Mouse (Mus musculus): ENCODE data around the gene Muc13.

Gene Muc13

GRCm38 (mm10) chr16:33793846-33794791 is at the start of gene Muc13:
Muc13 (plus strand) TSS chr16:33794037.
- DNase-seq (ENCODE audit: low read depth, low spot score) = no peak

- no peak for DNase-seq (ENCODE audit: low read depth, low spot score)
Measured at GRCm38 (mm10) chr16:33744622-33745419, 49.0 kb upstream of the Muc13 start.

- DNase-seq (ENCODE audit: low read depth, low spot score) = no peak
Measured at GRCm38 (mm10) chr16:33745457-33745856, 48.4 kb upstream of the Muc13 start.

GRCm38 (mm10) chr16:33746074-33746676 is 47.7 kb upstream of the Muc13 start:
- no peak for DNase-seq (ENCODE audit: low read depth, low spot score)

- no peak for DNase-seq (ENCODE audit: low read depth, low spot score)
Measured at GRCm38 (mm10) chr16:33747346-33747954, 46.4 kb upstream of the Muc13 start.

DNA sequence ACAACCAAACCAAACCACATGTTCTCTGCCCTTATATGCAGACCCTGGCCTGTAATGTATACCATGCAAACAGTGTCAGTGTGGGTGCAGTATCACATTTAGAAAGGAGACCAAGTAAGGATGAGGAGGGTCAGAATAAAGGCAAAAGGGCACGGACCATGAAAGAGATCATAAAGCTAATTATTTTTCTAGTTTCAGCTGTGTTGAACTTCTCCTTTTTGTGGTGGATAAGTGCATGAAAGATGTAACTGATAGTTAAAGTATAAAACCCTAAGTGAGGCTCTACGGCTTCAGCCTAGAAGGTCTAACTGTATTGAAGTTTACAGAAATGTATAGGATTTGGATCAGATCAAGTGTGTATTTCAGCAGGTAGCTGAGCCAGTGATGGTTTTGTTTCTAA is 45.8 kb upstream of the Muc13 start:
- no peak for DNase-seq (ENCODE audit: low read depth, low spot score)

DNA sequence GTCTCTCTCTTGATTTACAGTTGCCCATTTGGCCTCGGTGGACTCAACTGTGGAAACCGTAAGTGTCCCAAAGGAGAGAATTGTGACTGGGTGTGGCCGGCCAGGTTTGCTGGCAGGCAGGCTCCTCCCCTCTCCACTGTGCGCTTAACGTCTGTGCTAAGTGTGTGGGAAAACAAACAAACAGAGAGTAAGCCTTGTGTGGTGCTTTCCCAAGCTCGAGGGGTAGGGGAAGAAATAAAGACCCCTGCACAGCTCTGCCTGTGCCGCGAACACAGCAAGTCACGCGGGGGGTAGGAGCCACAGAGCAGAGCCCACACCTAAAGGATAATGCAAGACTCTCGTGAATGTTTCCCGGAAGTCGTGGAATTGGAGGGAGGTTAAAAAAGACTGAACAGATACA is 42.7 kb upstream of the Muc13 start:
- no peak for DNase-seq (ENCODE audit: low read depth, low spot score)

DNA sequence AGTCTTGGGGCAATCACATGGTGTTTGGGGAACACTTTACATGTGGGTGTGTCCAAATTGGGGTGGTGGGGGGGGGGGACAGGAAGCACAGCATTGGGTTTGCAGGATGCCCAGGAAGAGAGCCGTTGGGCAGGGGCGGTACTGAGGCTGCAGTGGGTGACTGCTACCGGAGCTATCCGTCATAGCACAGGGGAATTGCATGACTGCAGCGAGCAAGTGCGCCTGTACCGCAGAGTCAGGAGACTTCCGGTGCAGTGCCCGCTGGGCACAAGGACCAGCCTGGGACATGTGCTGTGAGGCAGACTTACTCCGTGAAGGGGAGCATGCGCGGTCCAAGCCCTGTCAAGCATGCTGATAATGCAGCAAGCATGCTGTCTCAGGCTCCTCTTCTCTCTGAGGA is 42.2 kb upstream of the Muc13 start:
- no peak for DNase-seq (ENCODE audit: low read depth, low spot score)

GRCm38 (mm10) chr16:33752904-33753578 is 40.8 kb upstream of the Muc13 start:
- no peak for DNase-seq (ENCODE audit: low read depth, low spot score)

DNA sequence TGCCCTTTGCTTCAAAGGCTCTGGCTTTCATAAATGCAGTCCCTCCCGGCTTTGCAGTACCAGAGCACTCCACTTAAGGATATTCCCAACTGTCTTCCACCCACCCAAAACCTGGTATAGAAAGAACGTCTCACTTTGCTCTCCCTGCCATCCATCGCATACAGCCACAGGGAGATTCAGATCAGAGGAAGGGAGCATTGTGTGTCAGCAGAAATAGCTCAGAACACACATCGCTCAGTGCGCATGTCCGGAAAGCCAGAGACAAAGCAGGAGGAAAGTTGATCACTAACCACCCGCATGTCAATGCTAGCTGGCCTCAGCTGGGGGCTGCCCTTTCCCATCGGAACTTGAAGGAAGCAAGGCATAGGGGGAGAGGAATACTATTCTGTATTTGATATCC is 38.5 kb upstream of the Muc13 start:
- DNase-seq (ENCODE audit: low read depth, low spot score) = no peak

GRCm38 (mm10) chr16:33755961-33756360 is 37.9 kb upstream of the Muc13 start:
- DNase-seq (ENCODE audit: low read depth, low spot score) = no peak

GRCm38 (mm10) chr16:33756396-33756795 is 37.4 kb upstream of the Muc13 start:
- no peak for DNase-seq (ENCODE audit: low read depth, low spot score)

DNA sequence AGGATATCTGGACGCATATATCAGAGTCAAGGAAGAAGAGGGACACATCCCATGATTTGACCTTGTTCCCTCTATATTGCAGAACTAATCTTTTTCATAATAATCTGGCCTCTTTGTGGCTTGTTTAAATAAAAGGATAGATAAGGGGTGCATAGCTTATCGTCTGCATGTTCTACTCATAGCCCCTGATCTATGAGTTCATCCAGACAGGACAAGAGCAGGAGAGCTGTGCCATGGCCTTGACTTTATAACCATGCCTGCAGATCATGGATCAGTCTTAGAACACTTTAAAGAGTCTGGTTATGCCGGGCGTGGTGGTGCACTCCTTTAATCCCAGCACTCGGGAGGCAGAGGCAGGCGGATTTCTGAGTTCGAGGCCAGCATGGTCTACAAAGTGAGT is 34.6 kb upstream of the Muc13 start:
- DNase-seq (ENCODE audit: low read depth, low spot score) = no peak

DNA sequence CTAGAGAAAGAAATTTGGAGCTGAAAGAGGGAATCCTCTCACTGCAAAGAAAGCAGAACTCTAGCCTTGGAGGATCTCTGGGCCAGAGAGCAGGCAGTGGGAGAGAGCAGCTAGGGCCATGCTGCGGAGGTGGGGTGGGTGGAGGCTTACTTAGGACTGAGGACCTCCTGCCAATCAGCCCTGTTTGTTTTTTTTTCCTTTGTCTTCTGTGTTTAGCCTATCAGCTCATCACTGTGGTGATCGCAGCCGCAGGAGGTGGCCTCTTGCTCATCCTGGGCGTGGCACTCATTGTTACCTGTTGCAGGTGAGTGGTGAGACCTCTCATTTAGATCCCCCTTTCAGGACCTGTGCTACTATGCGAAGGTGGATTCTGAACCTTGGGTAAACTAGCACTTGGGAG is 33.3 kb upstream of the Muc13 start:
- no peak for DNase-seq (ENCODE audit: low read depth, low spot score)

- DNase-seq (ENCODE audit: low read depth, low spot score) = no peak
Measured at GRCm38 (mm10) chr16:33760996-33761395, 32.8 kb upstream of the Muc13 start.

DNA sequence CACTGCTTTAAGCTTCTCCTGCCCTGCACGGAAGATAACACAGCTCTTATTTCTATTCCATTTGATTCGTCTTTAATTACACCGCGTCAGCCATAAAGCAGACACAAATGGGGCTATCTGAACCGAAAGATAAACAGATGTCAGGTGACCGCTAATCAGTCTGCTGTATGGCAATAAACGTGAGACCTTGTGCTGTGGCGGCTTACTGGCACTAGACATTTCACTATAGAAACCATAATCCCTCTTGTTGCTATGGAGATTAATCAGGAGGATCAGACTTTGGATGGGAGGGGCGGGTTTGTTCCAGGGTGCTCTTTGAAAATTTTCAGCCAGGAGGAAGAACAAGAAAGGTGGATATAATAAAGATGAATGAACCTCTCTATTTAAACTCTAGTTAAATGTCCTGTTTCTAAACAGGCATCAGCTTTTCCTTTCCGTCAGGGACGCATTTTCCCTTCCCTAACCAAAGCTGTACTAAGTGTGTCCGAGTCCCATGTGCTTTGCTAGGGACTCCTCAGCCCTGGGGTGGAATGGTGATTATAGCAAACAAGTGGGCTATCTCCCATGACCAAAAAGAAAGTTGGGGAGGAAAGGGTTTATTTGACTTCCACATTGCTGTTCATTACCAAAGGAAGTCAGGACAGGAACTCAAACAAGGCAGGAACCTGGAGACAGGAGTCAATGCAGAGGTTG is 29.2 kb upstream of the Muc13 start:
- DNase-seq (ENCODE audit: low read depth, low spot score) = peak; percentile 36

- no peak for DNase-seq (ENCODE audit: low read depth, low spot score)
Measured at GRCm38 (mm10) chr16:33765477-33765876, 28.4 kb upstream of the Muc13 start.

DNA sequence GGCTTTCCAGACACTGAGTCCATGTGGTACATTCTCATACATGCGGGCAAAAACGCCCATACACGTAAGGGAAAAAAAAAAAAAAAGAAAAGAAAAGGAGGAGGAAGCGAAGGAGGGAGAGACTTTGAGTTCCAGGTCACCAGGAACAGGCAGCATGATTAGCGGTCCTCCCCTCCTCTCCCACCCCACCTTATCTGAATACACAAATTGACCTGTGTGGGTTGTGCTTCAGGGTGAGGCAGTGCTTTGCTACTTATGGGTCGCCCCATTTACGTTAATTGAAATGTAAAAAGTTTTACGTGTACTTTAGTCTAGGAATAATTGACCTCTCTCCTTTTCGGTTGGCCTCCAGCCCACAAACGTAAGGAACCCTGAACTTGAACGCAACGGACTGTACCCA is 27.5 kb upstream of the Muc13 start:
- DNase-seq (ENCODE audit: low read depth, low spot score) = no peak

- no peak for DNase-seq (ENCODE audit: low read depth, low spot score)
Measured at GRCm38 (mm10) chr16:33766757-33767156, 27.1 kb upstream of the Muc13 start.

DNA sequence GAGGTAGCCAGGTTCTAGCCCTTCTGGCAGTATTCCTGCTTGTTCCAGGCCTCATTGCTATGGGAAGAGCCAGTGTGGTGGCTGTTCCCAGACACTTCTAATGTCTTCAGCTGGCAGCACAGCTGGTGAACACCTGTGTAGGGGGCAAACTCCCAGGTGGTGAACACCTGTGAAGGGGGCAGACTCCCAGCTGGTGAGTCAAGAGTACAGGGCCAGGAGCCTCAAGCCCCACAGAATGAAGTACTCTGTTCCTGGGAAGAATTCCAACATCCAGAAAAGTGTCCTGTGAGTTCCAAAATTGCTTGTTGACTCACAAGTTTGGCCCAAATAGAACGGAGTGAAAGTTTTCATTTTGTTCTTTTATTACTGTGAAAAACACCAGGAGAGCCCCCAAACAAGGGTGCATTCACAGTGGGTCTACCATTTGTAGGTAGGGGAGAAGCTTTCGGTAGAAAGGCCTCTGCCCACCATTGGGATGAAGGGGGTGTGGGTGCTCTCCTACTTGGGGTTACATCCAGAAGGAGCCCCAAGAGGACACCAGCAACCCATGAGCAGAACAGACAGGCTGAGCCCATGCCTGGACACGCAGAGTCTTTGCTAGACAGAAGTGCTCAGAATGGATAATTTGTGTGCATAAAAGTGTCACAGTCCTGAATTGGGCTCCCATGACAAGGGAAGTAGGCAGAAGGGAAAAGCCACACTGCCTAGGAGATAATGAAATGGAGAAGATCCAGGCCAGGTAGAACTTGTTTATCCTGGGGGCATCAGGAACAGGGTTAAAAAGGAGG is 25.2 kb upstream of the Muc13 start:
- DNase-seq (ENCODE audit: low read depth, low spot score) = no peak

Measured in brain, embryonic 18.5 days (tissue).